Comparison of ENCODE assay signal across 17 mouse cellular contexts in genomic region chr19:11544383-11544782, GRCm38 (mm10). TPM values are rescaled to one million over a fixed set of nuclear protein-coding genes. Genes with fewer than 3 reads are reported as not detected.
A peak's percentile ranks its signal among the peaks of the same experiment; 100 is the strongest.
DNase-seq lines count a peak whose midpoint lies in the region; ATAC-seq and TF ChIP-seq lines count a peak whose summit lies in the region.
"Not testable (repeated sequence)": the region's sequence is repeated elsewhere in the genome, so short reads cannot be mapped to it uniquely, and the experiment has no call there.
"Had no signal": no experiment of that assay in that cellular context is flagged by ENCODE, and none has a peak within 500 bp of the region (broad histone marks: within the 10 kb centered on the region; RNA-seq: fewer than 3 reads in every experiment).

No protein-coding gene starts in this region.

- not testable (repeated sequence) for H3K4me3 ChIP-seq in thymus, adult 2 months (ENCODE audit: control insufficient read depth, insufficient read depth, low read length)

- peak overlapping the region; percentile 62; the same call in 1 of the 2 replicates for H3K27ac ChIP-seq in thymus, adult 2 months (ENCODE audit: control insufficient read depth, insufficient read depth, low read length)

- H3K27me3 ChIP-seq in thymus, adult 2 months (ENCODE audit: control insufficient read depth, insufficient read depth, low read length), result not testable (repeated sequence)

- WGBS in thymus, adult 2 months, result 27% methylated on average over 2 of the region's 2 CpGs

- not testable (repeated sequence) for H3K36me3 ChIP-seq in thymus, adult 2 months (ENCODE audit: control insufficient read depth, insufficient read depth, low read length)

- DNase-seq in CD4-positive helper T cell, adult 2 months (ENCODE audit: low read depth, low spot score), result peak; percentile 32
- not testable (repeated sequence) for DNase-seq in thymus, adult 2 months
- peak; percentile 28 for DNase-seq in thymus, postnatal 14 days

- TF ChIP-seq CTCF in thymus, adult 2 months (IDR thresholded peaks at IDR 0.05; ENCODE audit: borderline replicate concordance, control insufficient read depth, extremely low read depth, insufficient read depth, low read length, poor library complexity), result not testable (repeated sequence)

- TF ChIP-seq POLR2A in thymus, adult 2 months (IDR thresholded peaks at IDR 0.05; ENCODE audit: control insufficient read depth, extremely low read depth, insufficient read depth, low read length, poor library complexity), result not testable (repeated sequence)

- H3K4me1 ChIP-seq in thymus, adult 2 months (replicated peaks; ENCODE audit: control insufficient read depth, insufficient read depth, low read length), result peaks cover 10% of the 10 kb centered on the region

- ATAC-seq in CD4-positive, CD25-positive, alpha-beta regulatory T cell, adult 4 months, result peak; percentile 61
- 0 out of 2 replicates have a peak, but pooled peaks have one; percentile 12 for ATAC-seq in granulocyte monocyte progenitor cell, adult 5-6 weeks (replicated peaks; ENCODE audit: poor library complexity, severe bottlenecking)
- ATAC-seq in inflammation-experienced regulatory T-cells, adult 6 months, result peak; percentile 51

RNA-seq across cellular contexts. Expression of gene Ms4a4d, which starts 7.8 kb away (rescaled TPM):
- polyA plus RNA-seq in CD4-positive, CD25-positive, alpha-beta regulatory T cell, adult 4 months (2017; shearing (Covaris generic)), result 1 to 10 TPM; 3.9 to 6.3 TPM
- not detected in 2 replicates for total RNA-seq in granulocyte monocyte progenitor cell, adult 5-6 weeks (2014; fragmentation: Nextera tagmentation)
- not detected in 2 replicates for total RNA-seq in granulocyte monocyte progenitor cell, adult 5-6 weeks (2017)
- 1 to 10 TPM; 2.1 to 5.3 (median 3.7) TPM for polyA plus RNA-seq in inflammation-experienced regulatory T-cells, adult 6 months (2017; shearing (Covaris generic))
- polyA plus RNA-seq in thymus, adult 2 months (2012; rRNA removed), result 2.1 and 4.0 TPM in 2 replicates
- total RNA-seq: forebrain, postnatal 0 days; MEL had no signal
- polyA plus RNA-seq: cortical plate, adult 2 months; forebrain, embryonic 13.5 days; forebrain, embryonic 15.5 days; forebrain, postnatal 0 days had no signal

RNA-seq across cellular contexts. Expression of gene Ms4a6b, which starts 28.1 kb away (rescaled TPM):
- 1,000 to 10,000 TPM; 1,239 to 1,299 TPM for polyA plus RNA-seq in CD4-positive, CD25-positive, alpha-beta regulatory T cell, adult 4 months (2017; shearing (Covaris generic))
- 39.1 and 44.2 TPM in 2 replicates for total RNA-seq in granulocyte monocyte progenitor cell, adult 5-6 weeks (2014; fragmentation: Nextera tagmentation)
- 28.3 and 30.5 TPM in 2 replicates for total RNA-seq in granulocyte monocyte progenitor cell, adult 5-6 weeks (2017)
- 1,000 to 10,000 TPM; 1,170 to 1,320 (median 1,200) TPM for polyA plus RNA-seq in inflammation-experienced regulatory T-cells, adult 6 months (2017; shearing (Covaris generic))
- polyA plus RNA-seq in thymus, adult 2 months (2012; rRNA removed), result 41.7 and 46.9 TPM in 2 replicates
- total RNA-seq: ES-E14, MEL had no signal

RNA-seq across cellular contexts. Expression of gene Gm8369, which starts 58.6 kb away (rescaled TPM):
- 100 to 1,000 TPM; 420 to 532 TPM for polyA plus RNA-seq in CD4-positive, CD25-positive, alpha-beta regulatory T cell, adult 4 months (2017; shearing (Covaris generic))
- total RNA-seq in granulocyte monocyte progenitor cell, adult 5-6 weeks (2014; fragmentation: Nextera tagmentation), result 4.9 and 9.0 TPM in 2 replicates
- 1.4 and 2.0 TPM in 2 replicates for total RNA-seq in granulocyte monocyte progenitor cell, adult 5-6 weeks (2017)
- 100 to 1,000 TPM; 382 to 635 (median 544) TPM for polyA plus RNA-seq in inflammation-experienced regulatory T-cells, adult 6 months (2017; shearing (Covaris generic))
- 5.2 and 6.3 TPM in 2 replicates for polyA plus RNA-seq in thymus, adult 2 months (2012; rRNA removed)
- total RNA-seq: ES-E14; forebrain, postnatal 0 days; MEL had no signal
- polyA plus RNA-seq: cerebellum, adult 2 months; embryonic facial prominence, embryonic 10.5 days; embryonic facial prominence, embryonic 12.5 days; embryonic facial prominence, embryonic 14.5 days; forebrain, embryonic 11.5 days; forebrain, embryonic 13.5 days; forebrain, embryonic 15.5 days had no signal

Comparison
In these comparisons a context has a peak if more than half of its experiments do, and no peak if none do; other contexts are left out.
1. RNA of gene Ms4a6b, which starts 28.1 kb away (polyA plus RNA-seq): 1,239 to 1,299 TPM in CD4-positive, CD25-positive, alpha-beta regulatory T cell, adult 4 months and 1,170 to 1,320 TPM in inflammation-experienced regulatory T-cells, adult 6 months; 41.7 to 46.9 TPM in thymus, adult 2 months; every median in the first group is over 10 times any median in the second.
2. RNA of gene Gm8369, which starts 58.6 kb away (polyA plus RNA-seq): 382 to 635 TPM in inflammation-experienced regulatory T-cells, adult 6 months and 420 to 532 TPM in CD4-positive, CD25-positive, alpha-beta regulatory T cell, adult 4 months; 5.2 to 6.3 TPM in thymus, adult 2 months; every median in the first group is over 10 times any median in the second.
3. Peak in every context shown above with its lines, with median percentiles within 50 percentile points of each other: ATAC-seq.